Mouse (Mus musculus) midbrain, postnatal 0 days (tissue): Measurements from ENCODE around the gene Tlk1. TPM values are rescaled to one million over a fixed set of nuclear protein-coding genes. Genes with fewer than 3 reads are reported as not detected.

ENCODE experiments used
- ATAC-seq: fragments of 200-750 bp; cut with Nextera tagmentation; 2 replicates; pipeline ENCODE4 v1.8.0; 2017; ENCODE audit warnings: moderate number of reproducible peaks, mild to moderate bottlenecking, moderate TSS enrichment, moderate library complexity; ENCODE audit not compliant: low FRiP score
- DNase-seq: peaks from one replicate; pipeline ENCODE4 v3.0.0-alpha.2; 2015; ENCODE audit warnings: low spot score
- H3K27ac ChIP-seq: fragments of 300-500 bp; sonication (generic); 2 replicates; pipeline ENCODE4 v1.5.1; 2014; ENCODE audit warnings: low read depth, mild to moderate bottlenecking, low read length, mixed read lengths
- H3K27me3 ChIP-seq: fragments of 300-500 bp; sonication (generic); 2 replicates; pipeline ENCODE4 v1.6.1; 2014; ENCODE audit warnings: low read length, control low read depth, mixed read lengths; ENCODE audit not compliant: insufficient read depth
- H3K36me3 ChIP-seq: fragments of 300-500 bp; sonication (generic); 2 replicates; pipeline ENCODE4 v1.6.1; 2014; ENCODE audit warnings: low read length, control low read depth, mixed read lengths; ENCODE audit not compliant: insufficient read depth
- H3K4me1 ChIP-seq: fragments of 300-500 bp; sonication (generic); 2 replicates; pipeline ENCODE4 v1.6.1; 2014; ENCODE audit warnings: mild to moderate bottlenecking, control low read depth, antibody characterized with exemption, low read length, mixed read lengths; ENCODE audit not compliant: insufficient read depth
- H3K4me2 ChIP-seq: fragments of 300-500 bp; sonication (generic); 2 replicates; pipeline ENCODE4 v1.6.1; 2014; ENCODE audit warnings: low read depth, mild to moderate bottlenecking, low read length, mixed read lengths; ENCODE audit not compliant: poor library complexity, severe bottlenecking
- H3K4me3 ChIP-seq: fragments of 300-500 bp; sonication (generic); 2 replicates; pipeline ENCODE4 v1.5.1; 2014; ENCODE audit warnings: low read depth, mild to moderate bottlenecking, low read length, moderate library complexity
- H3K9ac ChIP-seq: fragments of 300-500 bp; sonication (generic); replicated peaks from 2 replicates; pipeline ENCODE4 v1.6.1; 2014; ENCODE audit warnings: mild to moderate bottlenecking, low read length, moderate library complexity, mixed read lengths; ENCODE audit not compliant: poor library complexity, severe bottlenecking
- H3K9me3 ChIP-seq: fragments of 300-500 bp; sonication (generic); 2 replicates; pipeline ENCODE4 v1.6.1; 2016; ENCODE audit warnings: low read length, control low read depth
- CTCF ChIP-seq: IDR thresholded peaks from 2 replicates; pipeline ENCODE4 v1.5.1; 2016; ENCODE audit warnings: antibody characterized with exemption, mild to moderate bottlenecking
- WGBS: fragments of 180-500 bp; shearing (Covaris S2); extraction: QIAGEN DNeasy Blood & Tissue Kit; methylation state at CpG from one replicate; pipeline ENCODE4 v1.1.7; 2014; 5-methylcytosine and 5-hydroxymethylcytosine counted together
- polyA plus RNA-seq: library from polyadenylated mRNA; unstranded; fragments of >200 nt; fragmentation: Nextera tagmentation; extraction: Ambion mirVana; gene quantifications from 2 replicates; pipeline ENCODE4 v1.2.1, GENCODE M21; 2015
- total RNA-seq: library from RNA; depleted of rRNA; stranded (reverse); fragments of >200 nt; gene quantifications from 2 replicates; pipeline ENCODE4 v1.2.3, GENCODE M21; 2014; rRNA removed

Tlk1 gene
- total RNA-seq (22.1 and 34.2 TPM in 2 replicates), polyA plus RNA-seq (18.6 and 25.0 TPM in 2 replicates)

- Histone ChIP-seq H3K4me1 (peaks cover 5% of the 10 kb centered on the region; the same call in 1 of the 2 replicates), H3K4me2 (peak within 1 kb of the TSS; percentile 59), H3K4me3 (peak within 1 kb of the TSS; percentile 91), H3K36me3 (no peaks in the 10 kb centered on the region), H3K9me3 (no peaks in the 10 kb centered on the region), H3K27ac (peak within 1 kb of the TSS; percentile 98), H3K27me3 (no peaks in the 10 kb centered on the region), H3K9ac (peak within 1 kb of the TSS; percentile 84)
- no peak for TF ChIP-seq CTCF
- peak; percentile 89 for DNase-seq
- under 1% methylated on average over 49 of the region's 118 CpGs for WGBS
- peak; percentile 87 for ATAC-seq
Observed at GRCm38 (mm10) chr2:70825371-70826051, at the start of gene Tlk1. Tlk1 (minus strand) TSS chr2:70825728.

- 91% methylated on average over 4 of the region's 4 CpGs for WGBS
- H3K27ac ChIP-seq: no peak overlapping the region
- no peak for DNase-seq
Observed at GRCm38 (mm10) chr2:70875129-70875528, 49.6 kb upstream of the Tlk1 start.

GRCm38 (mm10) chr2:70873168-70873567, 47.6 kb upstream of the Tlk1 start:
- no peak overlapping the region for H3K4me3 ChIP-seq
- H3K27ac ChIP-seq: no peak overlapping the region
- ATAC-seq (no peak), DNase-seq (no peak)
- TF ChIP-seq CTCF: no peak
- no peaks in the 10 kb centered on the region for H3K36me3 ChIP-seq
- H3K9me3 ChIP-seq: no peaks in the 10 kb centered on the region
- WGBS: 82% methylated on average over 5 of the region's 5 CpGs
- H3K4me2 ChIP-seq: no peak overlapping the region
- no peaks in the 10 kb centered on the region for H3K27me3 ChIP-seq
- H3K4me1 ChIP-seq: peaks cover 3% of the 10 kb centered on the region; the same call in 1 of the 2 replicates
- H3K9ac ChIP-seq: no peak overlapping the region

More at GRCm38 (mm10) chr2:70875129-70875528, 49.6 kb upstream of the Tlk1 start:
- Histone ChIP-seq H3K4me2 (no peak overlapping the region), H3K36me3 (no peaks in the 10 kb centered on the region), H3K4me3 (no peak overlapping the region), H3K4me1 (peaks cover 3% of the 10 kb centered on the region; the same call in 1 of the 2 replicates), H3K9ac (no peak overlapping the region), H3K27me3 (no peaks in the 10 kb centered on the region), H3K9me3 (no peaks in the 10 kb centered on the region)
- no peak for ATAC-seq
- TF ChIP-seq CTCF: no peak

- no peaks in the 10 kb centered on the region for H3K9me3 ChIP-seq
- no peaks in the 10 kb centered on the region for H3K27me3 ChIP-seq
- no peak for TF ChIP-seq CTCF
- H3K9ac ChIP-seq: no peak overlapping the region
- DNase-seq: no peak
- peaks cover 3% of the 10 kb centered on the region; the same call in 1 of the 2 replicates for H3K4me1 ChIP-seq
- H3K36me3 ChIP-seq: no peaks in the 10 kb centered on the region
- H3K4me2 ChIP-seq: no peak overlapping the region
- no peak overlapping the region for H3K27ac ChIP-seq
- no peak for ATAC-seq
- WGBS: 46% methylated on average over 8 of the region's 8 CpGs
- H3K4me3 ChIP-seq: no peak overlapping the region
Observed at GRCm38 (mm10) chr2:70871466-70872022, 46.0 kb upstream of the Tlk1 start.

GRCm38 (mm10) chr2:70870819-70871218, 45.3 kb upstream of the Tlk1 start:
- DNase-seq (no peak), ATAC-seq (no peak)
- WGBS: 37% methylated on average over 6 of the region's 6 CpGs
- H3K4me2 ChIP-seq: no peak overlapping the region
- no peak overlapping the region for H3K9ac ChIP-seq
- no peaks in the 10 kb centered on the region for H3K36me3 ChIP-seq
- H3K27me3 ChIP-seq: no peaks in the 10 kb centered on the region
- no peaks in the 10 kb centered on the region for H3K9me3 ChIP-seq
- H3K4me1 ChIP-seq: peaks cover 3% of the 10 kb centered on the region; the same call in 1 of the 2 replicates
- H3K4me3 ChIP-seq: no peak overlapping the region
- no peak for TF ChIP-seq CTCF
- H3K27ac ChIP-seq: no peak overlapping the region

- Histone ChIP-seq H3K9me3 (no peaks in the 10 kb centered on the region), H3K36me3 (no peaks in the 10 kb centered on the region), H3K4me2 (no peak overlapping the region), H3K27ac (no peak overlapping the region), H3K4me3 (no peak overlapping the region), H3K27me3 (no peaks in the 10 kb centered on the region), H3K4me1 (peaks cover 3% of the 10 kb centered on the region; the same call in 1 of the 2 replicates), H3K9ac (no peak overlapping the region)
- TF ChIP-seq CTCF: no peak
- 86% methylated on average over 3 of the region's 3 CpGs for WGBS
- DNase-seq: no peak
- ATAC-seq: no peak
Observed at GRCm38 (mm10) chr2:70869116-70869515, 43.6 kb upstream of the Tlk1 start.
